Mouse (Mus musculus): Measurements from ENCODE around the gene Slc15a5.

- TF ChIP-seq CTCF (IDR thresholded peaks at IDR 0.05) = no peak
- no peak for TF ChIP-seq POLR2A (IDR thresholded peaks at IDR 0.05; ENCODE audit: insufficient read depth, low read depth, low read length)
Measured at GRCm38 (mm10) chr6:138104559-138104958, 24.8 kb upstream of the Slc15a5 start.
